Mouse (Mus musculus) cerebellum, adult (tissue): ENCODE measurements at regions not wholly inside any gene's neighbourhood (a gene's known extent, or its start where the extent isn't known, plus 50 kb on each side); places are given as distances from the start of the nearest gene placed in this dataset.

ENCODE experiments used
- ATAC-seq: cut with Nextera tagmentation; 2 replicates; pipeline ENCODE4 v1.9.2; 2017; ENCODE audit warnings: mild to moderate bottlenecking, moderate library complexity, mixed read lengths; ENCODE audit not compliant: insufficient number of reproducible peaks, low FRiP score, low TSS enrichment

DNA sequence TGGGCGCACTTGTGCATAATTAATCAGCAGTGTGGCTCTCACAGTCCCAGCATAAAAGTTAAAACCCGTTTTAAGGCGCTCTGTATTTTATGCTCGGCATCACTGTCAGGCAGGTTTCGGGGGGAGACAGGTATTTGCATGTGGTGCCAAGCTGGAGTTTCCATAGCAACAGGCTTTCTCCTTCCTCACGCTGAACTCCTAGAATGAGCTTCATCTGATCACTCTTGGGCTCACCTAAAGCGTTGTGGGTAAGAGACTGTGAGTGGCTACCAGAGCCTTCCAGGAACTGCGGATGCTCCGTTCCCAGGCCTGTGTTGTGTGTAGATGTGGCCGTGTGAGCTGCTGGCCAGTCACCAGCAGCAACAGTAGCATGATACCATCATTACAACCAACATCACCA is 161.5 kb downstream of the Ajap1 start:
- no peak for ATAC-seq

DNA sequence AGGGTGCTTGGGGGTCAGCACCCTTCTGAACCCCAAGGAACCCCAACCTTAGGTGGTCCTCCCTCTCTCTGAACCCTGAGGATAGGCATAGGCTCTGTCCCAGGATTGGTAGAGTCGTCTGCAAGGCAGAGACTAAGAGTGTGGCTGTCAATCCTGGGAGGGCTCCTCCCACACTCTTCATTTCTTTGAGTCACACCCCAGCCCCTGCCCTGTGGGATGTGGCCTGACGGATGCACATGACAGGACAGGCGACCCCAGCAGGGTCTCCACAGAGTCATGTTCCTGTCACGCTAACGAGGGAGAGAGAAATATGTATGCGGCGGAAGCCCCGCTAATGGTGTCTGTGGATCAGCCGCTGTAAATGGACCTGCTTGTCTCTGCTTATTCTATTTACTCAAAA is 162.0 kb downstream of the Ajap1 start:
- no peak for ATAC-seq

DNA sequence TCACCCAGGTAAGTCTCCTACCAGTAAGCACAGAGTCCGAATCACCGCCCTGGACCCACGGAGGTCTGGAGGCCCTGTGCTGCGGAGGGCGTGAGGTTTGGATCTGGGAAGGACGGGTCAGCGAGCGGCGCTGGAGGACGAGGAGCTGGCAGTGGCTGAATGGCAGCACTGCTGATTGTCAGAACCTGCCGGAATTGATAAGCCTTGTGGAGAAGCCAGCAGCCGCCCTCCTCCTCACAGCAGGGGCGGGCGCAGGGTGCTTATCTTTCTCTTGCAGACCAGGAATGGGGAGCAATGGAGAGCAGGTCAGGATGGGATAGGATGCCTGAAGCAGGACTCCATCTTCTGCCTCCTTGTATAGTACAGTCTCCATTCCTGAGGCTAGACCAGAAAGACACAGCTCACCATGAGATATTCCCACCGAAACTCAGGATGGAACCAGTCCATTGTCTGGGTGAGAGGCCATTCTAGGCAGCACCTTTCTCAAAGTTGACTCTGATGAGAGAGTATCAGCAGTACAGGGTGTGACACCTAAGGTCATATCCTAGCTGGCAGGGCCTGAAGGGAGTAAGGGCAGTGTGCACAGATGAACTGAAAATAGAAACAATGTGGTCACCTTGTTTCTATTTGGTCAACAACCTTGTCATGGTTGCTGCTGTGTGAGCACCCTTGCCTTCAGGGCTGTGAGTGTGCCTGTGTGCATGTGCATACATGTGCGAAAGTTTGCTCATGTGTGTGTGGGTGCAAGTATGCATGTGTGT is 165.5 kb downstream of the Ajap1 start:
- ATAC-seq = no peak

DNA sequence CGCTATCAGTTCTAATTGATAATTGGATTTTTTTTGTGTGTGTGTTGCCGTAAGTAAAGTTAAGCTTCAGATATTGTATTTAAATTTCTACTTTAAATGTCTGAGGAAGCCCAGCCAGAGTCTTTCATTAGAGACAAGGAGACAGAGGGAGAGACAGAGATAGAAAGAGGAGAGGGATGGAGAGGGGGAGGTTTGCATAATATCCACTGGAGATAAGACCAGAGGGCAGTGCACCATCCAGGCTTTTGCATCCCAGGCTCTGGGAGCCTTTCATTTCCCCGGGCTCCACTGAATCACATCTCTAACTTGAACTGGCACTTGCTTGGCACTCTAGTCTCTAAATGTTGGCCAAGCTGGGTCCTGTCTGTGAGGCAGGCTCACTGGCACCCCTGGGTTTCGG is 166.1 kb downstream of the Ajap1 start:
- no peak for ATAC-seq

DNA sequence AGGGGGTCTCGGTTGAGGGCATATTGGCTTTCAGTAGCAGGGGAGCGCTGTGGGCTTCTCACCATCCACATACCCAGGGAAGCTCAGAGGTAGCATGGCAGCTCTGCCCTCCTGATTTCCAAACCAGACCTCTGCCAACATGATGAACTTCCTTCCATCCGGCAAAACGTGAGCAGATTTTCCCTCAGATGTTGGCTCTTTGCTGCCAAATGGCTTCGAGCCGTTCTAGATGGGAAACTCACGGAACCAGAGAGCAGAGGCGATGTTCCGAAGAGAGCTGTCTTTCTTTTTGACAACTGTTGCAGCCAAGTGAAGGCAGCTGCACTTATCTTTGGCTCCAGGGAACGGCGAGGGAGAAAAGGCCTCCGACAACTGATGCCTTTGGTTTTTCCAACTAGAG is 168.7 kb downstream of the Ajap1 start:
- no peak for ATAC-seq

DNA sequence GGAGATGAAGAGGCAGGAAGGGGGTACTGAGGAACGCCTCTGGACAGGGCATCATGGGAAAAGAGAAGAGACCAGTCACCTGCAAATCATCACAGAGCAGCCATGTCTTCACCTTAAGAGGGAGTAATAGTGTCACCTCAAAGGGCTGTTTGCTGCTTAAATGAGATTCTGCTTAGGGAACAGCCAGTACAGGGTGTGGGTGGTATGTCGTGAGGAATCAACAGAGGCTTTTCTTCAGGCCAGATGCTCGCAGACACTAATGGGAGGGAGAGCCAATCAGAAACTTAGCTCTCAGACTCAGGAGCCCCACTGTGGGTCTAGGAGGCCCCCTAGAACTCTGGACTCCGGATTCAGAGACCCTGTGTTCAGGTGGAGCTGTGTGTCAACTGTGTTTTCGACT is 171.0 kb downstream of the Ajap1 start:
- ATAC-seq = no peak

DNA sequence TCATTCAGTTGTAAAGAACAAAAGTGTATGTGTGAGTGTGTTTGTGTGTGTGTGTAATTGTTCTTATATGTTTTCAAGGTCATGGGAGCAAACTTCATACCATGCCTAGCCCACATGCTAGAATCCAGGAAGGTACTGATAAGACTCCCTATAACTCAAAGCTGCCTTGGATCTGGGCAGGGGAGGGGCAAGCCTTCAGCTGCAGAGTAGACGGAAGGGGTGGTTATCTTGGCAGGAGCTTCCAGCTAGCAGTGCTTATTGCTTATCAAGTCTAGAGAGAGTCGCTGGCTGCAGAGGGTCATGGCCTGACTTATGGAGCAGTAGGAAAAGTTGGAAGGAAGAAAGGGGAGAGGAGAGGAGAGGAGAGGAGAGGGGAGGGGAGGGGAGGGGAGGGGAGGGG is 172.0 kb downstream of the Ajap1 start:
- no peak for ATAC-seq

DNA sequence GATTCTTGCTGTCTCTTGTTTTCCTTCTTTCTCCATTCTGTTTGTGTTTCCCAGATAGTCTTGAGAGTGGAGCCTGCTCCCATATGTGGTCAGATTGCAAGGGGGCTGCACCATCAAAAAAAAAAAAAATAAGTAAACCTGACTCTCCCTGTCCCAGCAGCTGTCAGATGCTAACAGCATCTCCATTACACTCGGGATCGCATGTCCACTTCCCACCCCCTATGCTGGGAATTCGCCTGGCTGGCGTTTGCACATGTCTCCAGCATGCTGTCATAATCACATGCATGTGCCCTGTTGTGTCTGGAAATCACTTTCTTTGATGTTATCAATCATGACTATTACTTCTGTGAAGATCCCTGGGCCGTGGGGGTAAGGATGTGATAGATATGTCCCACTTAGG is 179.1 kb downstream of the Ajap1 start:
- ATAC-seq = no peak

DNA sequence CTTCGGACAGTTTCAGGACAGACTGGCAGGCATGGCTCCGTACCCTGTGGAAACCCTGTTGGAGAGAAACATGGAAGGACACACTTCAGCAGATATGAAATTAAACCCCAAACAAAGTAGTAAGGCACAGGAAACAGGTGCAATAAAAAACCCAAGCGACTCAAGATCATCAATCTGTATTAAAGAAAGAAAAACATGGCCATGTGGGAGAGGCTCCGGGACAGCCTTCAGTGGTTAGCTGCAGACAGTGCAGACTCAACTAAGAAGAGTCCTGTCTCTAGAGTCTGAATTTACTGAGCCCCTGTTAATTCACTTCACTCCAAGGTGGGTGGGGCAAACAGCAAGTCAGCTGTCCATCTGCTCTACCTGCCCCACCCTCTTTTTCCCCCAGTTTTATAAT is 179.8 kb downstream of the Ajap1 start:
- no peak for ATAC-seq

DNA sequence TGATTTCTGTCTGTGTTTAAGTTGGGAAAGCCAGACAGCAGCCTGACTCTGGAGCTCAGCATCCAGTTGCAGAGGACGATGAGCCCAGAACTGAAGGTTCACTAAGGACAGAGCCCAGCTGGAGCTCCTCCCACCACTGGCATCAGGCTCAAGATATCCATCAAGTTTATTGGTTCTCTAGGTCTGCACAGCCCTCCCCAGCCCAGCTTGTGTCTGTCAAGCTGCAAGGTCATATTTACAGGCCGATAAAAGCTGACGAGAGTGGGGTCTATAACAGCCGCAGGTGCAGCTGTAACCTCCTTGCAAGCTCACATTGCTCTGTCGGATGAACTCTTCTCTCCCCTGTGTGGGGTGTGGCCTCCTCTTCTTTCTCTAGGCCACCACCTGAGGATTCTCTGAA is 184.3 kb downstream of the Ajap1 start:
- ATAC-seq = no peak

DNA sequence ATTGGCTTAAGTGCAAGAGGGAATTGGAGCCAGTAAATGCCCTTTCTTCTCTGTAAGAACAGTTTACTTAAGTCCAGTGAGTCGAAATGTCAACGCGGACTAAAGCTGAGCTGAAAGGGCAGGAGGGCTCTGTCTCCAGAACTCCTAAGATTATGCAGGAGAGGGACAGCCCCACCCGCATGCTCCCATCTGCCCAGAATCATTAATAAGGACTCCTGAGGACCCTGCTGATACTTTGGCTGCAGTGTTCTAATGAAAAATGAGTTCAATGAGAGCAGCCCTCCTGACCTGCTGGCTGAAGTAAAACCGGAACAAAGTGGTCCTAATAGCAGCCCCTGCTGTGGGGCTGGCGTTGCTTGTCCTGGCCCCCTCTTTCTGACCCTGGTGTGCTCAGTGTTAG is 187.8 kb downstream of the Ajap1 start:
- ATAC-seq = no peak

DNA sequence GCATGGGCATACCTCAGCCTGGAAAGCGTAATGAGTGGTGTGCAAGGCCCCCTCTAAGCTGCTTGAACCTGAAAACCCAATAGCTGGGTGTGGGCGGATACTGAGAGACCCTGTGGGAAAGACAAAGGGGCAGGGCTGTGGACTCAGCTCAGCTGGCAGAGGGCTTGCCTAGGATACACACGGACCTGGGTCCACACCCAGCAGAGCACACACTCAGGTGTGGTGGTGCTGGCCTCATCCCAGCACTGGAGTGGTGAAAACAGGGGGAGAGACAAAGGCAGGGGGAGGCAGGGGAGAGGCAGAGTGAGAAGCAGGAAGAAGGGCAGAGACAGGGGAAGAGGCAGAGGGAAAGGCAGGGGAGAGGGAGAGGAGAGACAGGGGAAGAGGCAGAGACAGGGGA is 189.5 kb downstream of the Ajap1 start:
- ATAC-seq = no peak

DNA sequence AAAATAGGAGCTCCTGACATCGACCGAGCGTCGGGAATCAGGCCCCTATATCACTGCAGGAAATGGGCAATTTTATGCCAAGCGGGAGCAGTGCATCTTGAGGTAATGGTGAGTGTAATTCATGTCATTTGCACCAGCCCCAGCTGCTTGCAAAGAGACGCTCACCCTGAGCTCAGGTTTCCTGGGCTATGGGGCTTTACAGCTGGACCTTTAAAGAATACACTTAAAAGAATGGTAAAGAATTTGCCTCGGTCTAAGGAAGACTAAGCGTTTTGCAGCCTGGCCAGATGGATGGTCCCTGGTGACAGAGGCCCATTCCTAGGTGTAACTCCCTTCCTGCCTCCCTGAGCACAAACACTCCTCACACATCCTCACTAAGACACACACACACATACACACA is 194.2 kb downstream of the Ajap1 start:
- ATAC-seq = no peak

DNA sequence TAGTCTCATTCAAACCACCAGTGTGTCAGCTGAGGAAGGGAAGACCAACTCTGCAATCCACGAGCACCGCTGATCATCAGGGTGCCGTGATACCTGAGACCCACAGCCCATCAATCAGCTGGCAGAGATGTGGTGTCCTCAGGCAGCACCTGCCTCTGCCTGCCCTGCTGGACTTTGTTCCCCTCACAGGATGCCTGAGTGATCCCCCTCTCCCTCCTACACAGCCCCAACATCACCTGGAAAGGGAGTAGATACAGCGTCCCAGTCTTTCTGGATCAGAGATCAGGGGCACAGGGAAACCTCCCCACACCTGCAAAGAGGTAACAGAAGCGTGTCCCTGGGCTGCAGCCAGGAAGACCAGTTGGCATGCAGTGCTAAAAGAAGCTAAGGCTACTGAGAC is 198.4 kb downstream of the Ajap1 start:
- no peak for ATAC-seq

DNA sequence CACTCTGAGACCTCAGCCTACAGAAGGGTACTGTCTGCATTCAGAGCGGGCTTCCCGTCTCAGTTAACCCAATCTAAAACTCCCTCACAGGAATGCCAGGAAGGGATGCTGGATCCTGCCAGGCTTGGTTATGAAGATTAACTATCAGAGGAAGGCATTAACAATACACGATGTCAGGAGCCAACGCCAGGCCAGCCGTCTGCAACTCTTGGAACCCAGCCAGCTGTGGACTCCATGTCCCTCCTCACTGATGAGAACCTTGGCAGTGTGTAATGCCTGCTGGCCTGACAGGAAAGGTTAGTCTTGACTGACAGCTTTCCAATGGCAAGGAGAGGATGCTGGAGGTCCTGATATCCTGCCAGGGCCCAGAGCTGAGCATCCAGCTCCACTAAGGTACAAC is 206.0 kb downstream of the Ajap1 start:
- no peak for ATAC-seq

DNA sequence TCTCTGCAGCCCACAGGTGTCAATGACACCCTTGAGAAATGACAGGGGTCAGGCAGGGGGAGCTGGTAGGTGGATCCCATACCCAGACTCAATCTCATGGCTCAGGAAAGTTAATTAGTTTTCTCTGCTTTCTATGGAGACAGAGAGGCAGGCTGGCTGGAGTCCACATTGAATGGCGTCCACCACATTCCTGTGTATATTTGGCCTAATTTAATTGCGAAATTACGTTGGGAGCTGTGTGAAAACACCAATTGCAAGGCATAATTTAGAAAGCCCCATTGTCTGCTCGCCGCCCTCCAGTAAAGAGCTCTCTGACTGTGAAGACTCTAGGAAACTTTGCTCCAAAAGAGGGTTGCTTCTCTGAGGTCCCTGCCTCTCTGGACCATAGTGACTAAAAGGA is 211.2 kb downstream of the Ajap1 start:
- ATAC-seq = no peak

DNA sequence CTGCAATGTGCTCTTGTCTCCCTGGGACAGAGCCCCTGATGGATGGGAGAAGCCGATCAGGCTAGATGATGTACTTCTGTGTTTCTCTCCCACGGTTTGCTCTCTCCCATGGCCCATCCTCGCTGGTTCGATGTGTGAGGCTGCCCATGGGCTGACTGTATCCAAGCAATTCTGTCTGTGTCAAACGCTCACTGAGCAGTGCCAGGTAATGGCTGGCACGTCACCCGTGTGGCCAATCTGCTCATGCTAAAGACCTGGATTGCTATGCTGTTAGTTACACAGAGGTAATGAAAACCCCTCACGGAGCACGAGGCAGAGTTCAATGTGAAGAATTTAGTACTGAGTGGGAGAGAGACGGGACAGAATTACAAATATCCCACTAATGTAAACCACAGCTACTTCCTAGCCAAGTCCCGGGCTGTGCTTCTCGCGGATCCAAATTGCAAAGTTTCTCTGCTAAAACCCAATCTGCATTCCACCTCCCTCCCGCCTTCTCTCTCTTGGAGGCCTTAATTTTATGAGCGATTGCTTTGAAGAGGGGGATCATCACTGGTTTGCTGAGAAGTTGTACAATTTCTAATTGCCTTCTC is 219.3 kb downstream of the Ajap1 start:
- ATAC-seq = no peak

DNA sequence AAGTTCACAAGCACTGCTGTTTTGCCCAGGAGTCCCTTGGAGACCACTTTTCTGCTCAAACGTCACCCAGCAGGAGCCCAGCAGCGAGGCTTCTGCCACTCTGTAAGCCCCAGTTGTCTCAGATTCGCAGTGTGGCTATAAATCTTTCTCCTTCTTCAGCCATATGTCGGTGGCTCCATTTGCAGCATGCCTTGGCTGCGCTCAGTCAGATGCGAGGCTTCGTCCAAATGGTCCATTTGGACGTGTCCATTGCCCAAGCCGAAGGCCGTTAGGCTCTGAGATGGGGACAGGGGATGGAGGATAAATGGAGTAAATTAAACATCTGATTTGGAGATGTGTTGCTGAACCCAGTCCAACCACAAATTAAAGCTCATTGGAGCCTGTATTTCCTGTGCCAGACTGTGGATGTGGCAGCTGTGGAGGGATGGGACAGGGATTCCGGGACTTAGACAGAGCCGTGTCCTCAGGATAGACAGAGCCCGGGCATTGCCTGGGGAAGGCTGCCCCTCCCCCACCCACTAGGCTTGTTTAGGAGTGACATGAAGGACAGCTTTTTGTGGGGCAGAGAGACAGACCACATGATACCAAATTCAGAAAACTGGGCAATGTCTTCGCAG is 221.6 kb downstream of the Ajap1 start:
- ATAC-seq = no peak

DNA sequence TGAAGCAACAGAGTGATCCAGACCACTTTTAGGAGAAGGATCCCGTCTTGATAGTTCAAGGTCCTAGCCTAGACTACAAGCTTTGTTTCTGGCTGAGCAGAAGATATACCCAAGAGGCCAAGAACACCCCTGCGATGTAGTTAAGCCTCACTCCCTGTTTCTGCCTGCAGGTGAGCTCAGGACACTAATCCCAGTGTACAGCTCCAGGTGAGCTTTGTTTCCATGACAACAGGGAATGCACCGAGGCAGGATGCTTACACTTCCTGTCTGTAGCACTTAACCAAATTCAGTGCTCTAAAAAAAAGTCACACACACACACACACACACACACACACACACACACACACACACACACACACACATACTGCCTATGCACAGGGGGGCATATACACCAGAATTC is 230.7 kb downstream of the Ajap1 start:
- no peak for ATAC-seq

DNA sequence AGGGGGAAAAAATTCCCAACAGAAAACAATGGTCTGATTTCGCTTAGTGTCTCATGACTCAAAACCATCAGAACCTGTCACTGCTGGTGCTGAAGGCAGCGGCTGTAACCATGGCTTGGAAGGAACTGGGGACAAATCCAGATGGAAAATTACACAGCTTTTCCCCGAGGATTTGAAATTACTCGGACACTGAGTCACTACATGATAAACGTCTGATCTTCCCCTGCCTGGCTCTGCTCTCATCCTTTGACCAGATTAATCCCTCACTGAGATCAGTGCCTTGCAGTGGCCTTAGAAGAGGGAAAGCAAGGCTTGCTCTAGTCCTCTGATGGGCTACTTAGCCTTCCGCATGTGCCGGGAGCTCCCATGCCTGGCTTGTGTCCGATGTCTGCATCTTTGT is 231.3 kb downstream of the Ajap1 start:
- ATAC-seq = no peak

DNA sequence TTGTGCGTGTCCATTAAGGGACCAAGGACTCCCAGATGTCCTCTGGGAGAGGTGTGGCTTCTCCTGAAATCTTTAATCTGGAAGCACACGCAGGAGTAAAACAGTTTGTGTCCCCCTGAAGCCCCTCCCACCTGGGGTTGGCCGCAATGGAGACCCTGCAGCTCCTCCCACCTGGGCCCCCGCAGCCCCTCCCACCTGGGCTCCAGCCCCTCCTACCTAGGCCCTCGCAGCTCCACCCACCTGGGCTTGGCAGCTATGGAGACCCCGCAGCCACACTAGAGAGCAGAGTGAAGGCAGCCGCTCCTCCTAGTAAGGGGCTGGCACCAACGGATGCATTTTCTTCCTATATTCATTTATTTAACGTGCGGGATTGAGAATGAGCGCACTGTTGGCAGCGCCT is 245.9 kb downstream of the Ajap1 start:
- no peak for ATAC-seq

DNA sequence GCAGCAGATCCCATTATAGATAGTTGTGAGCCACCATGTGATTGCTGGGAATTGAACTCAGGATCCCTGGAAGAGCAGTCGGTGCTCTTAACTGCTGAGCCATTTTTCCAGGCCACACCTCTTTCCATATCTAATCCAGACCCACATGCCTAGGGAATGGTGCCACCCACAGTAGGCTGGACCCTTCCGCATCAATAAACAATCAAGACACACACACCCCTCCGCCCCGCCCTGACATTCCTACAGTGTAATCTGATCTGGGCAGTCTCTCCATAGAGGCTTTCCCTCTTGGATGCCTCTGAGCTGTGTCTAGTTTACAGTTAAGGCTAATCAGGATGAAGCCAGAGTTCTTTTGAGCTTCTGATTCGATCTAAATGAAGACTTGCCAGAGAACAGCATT is 248.8 kb downstream of the Ajap1 start:
- ATAC-seq = no peak
